Mouse (Mus musculus): ENCODE results near the gene Cacng3.

DNA sequence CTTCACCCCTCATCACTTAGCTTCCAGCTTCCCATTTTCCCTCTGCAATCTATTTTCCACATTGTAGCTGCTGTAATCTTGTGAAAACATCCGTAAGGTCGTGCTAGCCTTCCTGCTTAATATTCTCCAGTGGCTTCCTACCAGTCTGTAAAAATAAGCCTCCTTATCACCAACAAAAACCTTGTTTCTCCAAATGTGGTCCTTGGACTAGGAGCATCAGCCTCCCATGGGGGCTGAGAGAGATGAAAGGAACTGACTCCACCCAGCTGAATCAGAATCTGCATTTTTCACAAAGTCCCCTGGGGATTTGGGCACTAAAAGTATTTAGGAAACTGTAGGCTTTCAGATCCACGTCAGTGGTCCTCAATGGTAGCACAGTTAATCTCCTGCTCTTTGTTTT is 46.0 kb downstream of the Cacng3 start:
- TF ChIP-seq RAD21 (IDR thresholded peaks at IDR 0.05; ENCODE audit: low read depth, low read length): no peak
- no peak for TF ChIP-seq ZC3H11A (IDR thresholded peaks at IDR 0.05; ENCODE audit: low read depth, low read length)
- no peak for TF ChIP-seq POLR2A (IDR thresholded peaks at IDR 0.05; ENCODE audit: low read depth, low read length)
- TF ChIP-seq CHD2 (IDR thresholded peaks at IDR 0.05; ENCODE audit: low read length): no peak
- TF ChIP-seq CTCF (conservative IDR thresholded peaks at IDR 0.05 in 1 of 2, IDR thresholded peaks at IDR 0.05 in 1 of 2; ENCODE audit: low read depth in 2 of 2, low read length in 2 of 2): no peak
- TF ChIP-seq GABPA (IDR thresholded peaks at IDR 0.05; ENCODE audit: insufficient replicate concordance, low read depth, low read length): no peak
- no peak for TF ChIP-seq RCOR1 (conservative IDR thresholded peaks at IDR 0.05; ENCODE audit: low read depth, low read length)
- TF ChIP-seq ELF1 (IDR thresholded peaks at IDR 0.05; ENCODE audit: low read depth, low read length): no peak

All from CH12.LX (cell line).